Mouse (Mus musculus): Measurements from ENCODE around the gene Krt35.
A peak's percentile ranks its signal among the peaks of the same experiment; 100 is the strongest.

Gene Krt35

DNA sequence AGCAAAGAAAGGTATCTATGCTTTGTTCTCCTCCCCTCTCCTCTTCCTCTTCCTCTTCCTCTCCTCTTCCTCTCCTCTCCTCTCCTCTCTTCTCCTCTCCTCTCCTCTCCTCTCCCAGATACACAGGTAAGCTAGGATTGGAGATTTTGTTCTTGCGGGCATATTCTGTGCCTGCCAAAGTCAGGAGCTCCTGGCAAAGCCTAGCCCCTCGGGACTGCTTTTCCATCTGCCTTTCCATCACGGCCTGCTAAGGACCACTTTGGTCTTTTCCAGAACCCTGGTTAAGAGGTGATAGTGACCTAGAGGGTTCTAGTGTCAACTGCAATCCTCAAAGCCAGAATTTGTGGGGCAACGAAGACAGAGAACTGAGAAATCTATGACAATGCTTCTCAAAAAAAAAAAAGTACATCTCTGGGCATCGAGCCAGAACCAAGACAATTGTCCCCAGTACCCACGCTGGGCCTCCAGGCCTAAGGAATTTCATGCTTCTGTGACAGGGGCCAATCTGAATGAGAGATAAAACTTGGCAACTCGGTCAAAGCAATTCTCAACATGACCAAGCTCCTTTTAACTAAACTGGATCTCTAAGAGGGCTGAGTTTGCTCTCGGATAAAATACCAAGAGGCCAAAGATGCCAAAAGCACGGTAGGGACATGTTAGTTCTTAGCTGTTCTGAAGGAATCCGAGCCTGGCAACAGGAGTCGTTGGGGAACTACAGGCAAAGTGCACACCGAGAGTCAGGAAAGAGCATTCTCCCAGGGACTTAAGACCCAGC lies 29.6 kb downstream of the Krt35 start:
- peak; percentile 32 for DNase-seq (ENCODE audit: low spot score)

DNA sequence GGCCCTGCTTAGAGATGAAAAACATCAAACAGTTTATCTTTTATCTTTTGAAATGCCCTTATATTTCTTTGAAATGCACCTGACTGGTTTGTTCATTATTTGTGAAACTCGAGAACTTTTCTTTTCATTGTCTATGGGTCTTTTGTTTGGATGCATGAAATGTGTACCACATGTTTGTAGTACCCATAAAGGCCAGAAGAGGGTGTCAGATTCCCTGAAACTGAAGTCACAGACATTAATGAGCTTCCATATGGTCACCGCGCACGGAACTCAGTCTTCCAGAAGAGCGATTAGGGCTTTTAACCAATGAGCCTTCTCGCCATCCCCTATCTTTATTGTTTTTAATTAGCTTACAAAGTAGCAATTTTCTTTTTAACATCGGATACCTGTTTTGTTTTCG lies 37.2 kb downstream of the Krt35 start:
- no peak for DNase-seq (ENCODE audit: low spot score)

DNA sequence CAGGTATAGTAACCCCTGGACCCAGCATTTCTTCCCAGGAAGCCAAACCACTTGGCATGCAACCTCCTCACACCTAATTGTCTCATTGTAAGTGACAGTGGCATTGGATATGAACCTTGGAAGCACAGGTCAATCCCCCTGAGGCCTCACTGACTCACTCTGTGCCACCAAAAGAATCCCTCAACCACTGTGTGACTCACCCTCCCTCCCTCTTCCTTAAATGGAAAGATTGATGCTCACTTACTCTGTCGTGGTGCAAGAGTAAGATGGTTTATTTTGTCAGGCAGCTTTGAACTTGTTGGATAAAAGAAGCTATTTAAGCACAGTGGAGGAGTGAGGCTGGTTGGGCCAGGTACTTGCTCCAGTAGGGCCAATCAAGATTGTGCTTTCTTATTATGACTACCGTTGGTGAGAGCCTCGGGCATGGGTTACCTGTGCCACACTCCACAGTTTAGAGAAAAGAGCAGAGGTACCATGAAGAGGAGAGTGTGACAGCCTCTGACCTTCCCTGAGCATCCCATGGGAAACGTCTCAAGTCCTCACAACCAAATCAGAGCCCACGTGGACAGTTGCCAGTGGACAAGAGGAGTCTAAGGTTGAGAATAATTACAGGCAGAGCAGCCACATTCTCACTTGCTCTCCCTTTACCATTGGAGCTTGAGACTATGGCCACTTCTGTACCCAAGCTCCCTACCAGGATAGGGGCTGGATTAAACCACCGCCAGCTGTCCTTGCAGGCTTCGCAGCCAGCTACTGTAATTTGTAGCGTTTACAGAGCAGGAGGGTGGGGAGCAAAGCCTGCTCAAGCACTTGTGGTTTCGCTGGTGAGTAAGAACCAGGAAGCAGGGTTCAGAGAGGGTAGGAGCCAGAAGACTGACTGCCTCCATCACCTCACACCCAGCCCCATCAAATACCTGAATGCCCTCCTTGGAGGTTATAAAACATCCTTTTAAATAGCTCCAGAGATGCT lies 40.1 kb downstream of the Krt35 start:
- DNase-seq (ENCODE audit: low spot score), result peak; percentile 23

DNA sequence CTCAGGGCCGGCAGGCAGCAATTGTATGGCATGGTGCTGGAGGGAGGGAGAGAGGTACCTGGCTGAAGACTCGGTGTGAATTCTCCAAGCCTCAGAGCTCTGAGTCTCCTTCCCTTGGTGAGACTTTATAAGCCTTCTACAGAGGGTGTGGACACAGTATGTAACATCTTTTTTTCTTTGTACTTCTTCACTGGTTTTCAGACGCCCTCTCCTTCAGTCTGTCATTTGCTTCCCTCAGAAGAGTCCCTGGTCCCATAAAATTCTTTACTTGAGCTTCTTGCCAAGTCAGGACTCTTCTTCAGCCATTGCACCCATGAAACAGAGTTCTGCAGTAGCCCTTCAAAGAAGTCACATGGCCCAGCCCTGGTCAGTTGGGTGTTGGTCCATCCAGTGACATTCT lies 45.6 kb downstream of the Krt35 start, which contains the start of gene Krt31:
Gene Krt31, minus strand, starts transcription at position 101 of the 400 bp plus-strand sequence.
- no peak for DNase-seq (ENCODE audit: low spot score)

DNA sequence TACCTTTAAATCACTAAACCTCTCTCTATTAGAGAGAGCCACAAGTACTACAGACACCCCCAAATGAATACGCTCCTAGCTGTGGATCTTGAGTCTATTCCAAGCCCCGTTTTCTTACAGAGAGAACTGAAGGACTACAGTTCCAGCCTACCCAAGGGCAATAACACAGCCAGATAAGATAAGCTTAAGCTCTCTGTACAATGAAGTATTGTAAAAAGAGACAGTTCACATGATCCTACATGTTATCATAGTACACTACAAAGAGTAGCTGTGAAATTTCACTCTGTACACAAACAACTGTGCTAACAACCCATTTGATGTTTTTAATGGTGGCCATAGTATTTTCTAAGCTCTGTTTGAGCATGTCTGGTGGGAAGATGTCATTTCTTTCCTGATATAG lies 48.8 kb downstream of the Krt35 start:
- DNase-seq (ENCODE audit: low spot score), result no peak

DNA sequence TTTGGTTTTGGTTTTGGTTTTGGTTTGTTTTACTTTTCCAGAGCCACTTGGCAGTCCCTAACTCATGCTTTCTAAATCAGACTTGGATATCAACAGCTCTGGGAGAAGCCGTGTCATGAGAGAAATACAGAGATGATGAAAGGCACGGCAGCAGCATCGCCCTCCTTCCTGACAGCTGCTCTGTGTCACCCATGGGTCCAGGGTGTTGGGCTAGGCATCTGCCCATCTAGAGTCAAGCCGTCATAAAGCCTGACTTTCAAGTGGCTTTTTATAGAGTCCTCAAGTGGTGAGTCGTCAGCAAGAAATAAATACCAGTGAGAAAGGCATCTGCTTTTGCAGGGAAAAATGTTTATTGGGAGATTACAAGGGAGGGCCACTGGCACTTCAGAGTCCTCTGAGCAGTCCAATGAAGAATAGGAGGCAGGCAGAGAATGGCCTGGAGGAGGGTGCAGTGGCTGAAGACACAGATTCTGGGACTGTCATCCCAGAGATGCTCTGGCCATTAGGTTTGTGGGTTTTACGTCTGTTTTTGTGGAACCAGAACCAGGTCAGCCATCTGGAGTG lies 49.7 kb downstream of the Krt35 start:
- no peak for DNase-seq (ENCODE audit: low spot score)
